Mouse (Mus musculus) kidney, adult 2 months (tissue): Measurements from ENCODE around the gene Pum1.

ENCODE experiments used
- CTCF ChIP-seq: fragments of 200-500 bp; conservative IDR thresholded peaks from 2 replicates; pipeline ENCODE4 v1.5.1; 2011; ENCODE audit warnings: low read depth, mild to moderate bottlenecking, control low read depth, low read length, moderate library complexity, mixed read lengths; ENCODE audit not compliant: insufficient read depth, insufficient read length
- POLR2A ChIP-seq: fragments of 200-500 bp; IDR thresholded peaks from one replicate; pipeline ENCODE4 v1.6.1; 2011; ENCODE audit warnings: low read depth, low read length, control low read depth

DNA sequence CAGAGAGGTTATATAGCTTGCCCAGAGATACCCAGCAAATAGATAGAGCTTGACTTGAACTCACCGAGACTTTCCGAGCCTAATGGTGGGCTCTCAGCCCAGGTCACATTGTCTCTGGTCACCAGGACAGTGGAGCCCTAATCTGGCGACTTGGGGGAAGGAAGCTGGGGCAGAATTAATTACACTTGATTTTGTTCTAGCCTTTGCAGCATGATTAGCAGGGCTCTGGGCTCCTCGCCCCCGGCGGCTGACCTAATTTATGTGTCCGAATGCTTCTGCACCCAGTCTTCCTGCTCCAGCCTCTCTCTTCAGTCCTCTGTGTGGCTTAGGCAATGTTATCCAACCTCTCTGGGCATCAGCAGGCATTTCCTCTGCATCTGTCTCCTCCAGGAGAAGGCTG lies 148.3 kb downstream of the Pum1 start:
- TF ChIP-seq POLR2A (no peak), CTCF (no peak)
